Mouse (Mus musculus) embryonic fibroblast, embryonic 13.5 days (primary cell): ENCODE measurements at regions not wholly inside any gene's neighbourhood (a gene's known extent, or its start where the extent isn't known, plus 50 kb on each side); places are given as distances from the start of the nearest gene placed in this dataset.

Source experiments
- CTCF ChIP-seq: IDR thresholded peaks from 2 replicates; pipeline ENCODE4 v1.5.1; 2011; ENCODE audit warnings: mild to moderate bottlenecking, control low read depth, low read length, moderate library complexity, borderline replicate concordance; ENCODE audit not compliant: insufficient read depth
- POLR2A ChIP-seq: IDR thresholded peaks from 2 replicates; pipeline ENCODE4 v1.6.1; 2011; ENCODE audit warnings: low read depth, mild to moderate bottlenecking, control low read depth, low read length, moderate library complexity

GRCm38 (mm10) chr13:28732475-28732874 is 221.0 kb downstream of the Sox4 start:
- TF ChIP-seq POLR2A, result no peak
- no peak for TF ChIP-seq CTCF
